ENCODE assay signal across 8 mouse cellular contexts in the genomic region with DNA sequence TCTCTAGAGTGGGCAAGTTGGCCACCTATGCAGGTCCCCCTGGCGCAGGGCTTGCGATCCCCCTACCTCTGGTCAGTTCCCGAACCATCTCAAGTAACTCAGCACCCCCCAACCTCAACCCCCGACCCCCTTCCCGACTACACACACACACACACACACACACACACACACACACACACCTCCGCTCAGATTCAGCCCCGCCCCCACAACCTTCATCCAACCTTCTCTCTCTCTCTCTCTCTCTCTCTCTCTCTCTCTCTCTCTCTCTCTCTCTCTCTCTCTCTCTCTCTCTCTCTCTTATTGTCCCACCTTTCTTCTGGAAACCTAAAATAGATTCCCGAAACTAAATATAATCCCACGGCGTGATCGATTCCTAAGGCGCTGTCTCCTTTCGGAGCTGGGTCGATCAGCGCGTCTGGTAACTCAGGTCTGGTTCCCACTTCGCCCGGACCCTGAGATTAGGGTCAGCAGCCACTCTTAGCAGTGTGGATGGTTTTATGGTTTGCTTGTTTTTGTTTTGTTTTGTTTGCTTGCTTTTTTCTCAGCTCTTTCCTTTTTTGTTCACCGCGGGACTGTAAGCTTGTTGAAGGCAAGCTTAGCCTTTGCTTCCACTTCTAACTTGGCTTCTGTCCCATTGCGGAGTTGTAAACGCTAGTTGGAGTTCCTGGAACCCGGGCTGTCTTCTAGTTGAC. TPM values are rescaled to one million over a fixed set of nuclear protein-coding genes. Genes with fewer than 3 reads are reported as not detected.
DNase-seq lines count a peak whose midpoint lies in the region; ATAC-seq and TF ChIP-seq lines count a peak whose summit lies in the region.

No protein-coding gene starts in this region.

- peak; percentile 27 for DNase-seq in cerebellum, adult 11-12 months
- DNase-seq in cerebellum, postnatal 4 days (ENCODE audit: low spot score in 2 of 2), result no peak
- DNase-seq in thymus, postnatal 4 days, result peak; percentile 36
- DNase-seq in thymus, adult 2 months, result no peak
- no peak for DNase-seq in adrenal gland, postnatal 4 days (ENCODE audit: low spot score in 2 of 2)
- DNase-seq in adrenal gland, adult 8-10 months, result no peak
- DNase-seq in ovary, postnatal 14 days (ENCODE audit: low spot score), result no peak

- no peak for TF ChIP-seq POLR2A in thymus, adult 2 months (IDR thresholded peaks at IDR 0.05; ENCODE audit: control insufficient read depth, extremely low read depth, insufficient read depth, low read length, poor library complexity)

- 12% methylated on average over 23 of the region's 23 CpGs for WGBS in thymus, adult 2 months
- whole genome bisulfite sequencing in limb, embryonic 15.5 days, result 5% methylated on average over 23 of the region's 23 CpGs

- no peaks in the 10 kb centered on the region for H3K9me3 ChIP-seq in limb, embryonic 15.5 days

- no peak overlapping the region for H3K27ac ChIP-seq in thymus, adult 2 months (ENCODE audit: control insufficient read depth, insufficient read depth, low read length)
- H3K27ac ChIP-seq in limb, embryonic 15.5 days, result no peak overlapping the region

- no peak for TF ChIP-seq CTCF in thymus, adult 2 months (IDR thresholded peaks at IDR 0.05; ENCODE audit: borderline replicate concordance, control insufficient read depth, extremely low read depth, insufficient read depth, low read length, poor library complexity)

- H3K4me2 ChIP-seq in limb, embryonic 15.5 days, result peak overlapping the region; percentile 56

- H3K9ac ChIP-seq in limb, embryonic 15.5 days, result 0 out of 2 replicates have a peak overlapping the region, but pooled peaks have one; percentile 17

- no peak for ATAC-seq in limb, embryonic 15.5 days (ENCODE audit: insufficient number of reproducible peaks, low FRiP score, low TSS enrichment, low read depth)

- peaks cover 50% of the 10 kb centered on the region for H3K27me3 ChIP-seq in thymus, adult 2 months (ENCODE audit: control insufficient read depth, insufficient read depth, low read length)
- peaks cover 82% of the 10 kb centered on the region for H3K27me3 ChIP-seq in limb, embryonic 15.5 days

- H3K36me3 ChIP-seq in thymus, adult 2 months (ENCODE audit: control insufficient read depth, insufficient read depth, low read length), result no peaks in the 10 kb centered on the region
- no peaks in the 10 kb centered on the region for H3K36me3 ChIP-seq in limb, embryonic 15.5 days

- H3K4me3 ChIP-seq in thymus, adult 2 months (ENCODE audit: control insufficient read depth, insufficient read depth, low read length), result no peak overlapping the region
- H3K4me3 ChIP-seq in limb, embryonic 15.5 days, result peak overlapping the region; percentile 41

- peaks cover 21% of the 10 kb centered on the region; the same call in 1 of the 2 replicates for H3K4me1 ChIP-seq in thymus, adult 2 months (replicated peaks; ENCODE audit: control insufficient read depth, insufficient read depth, low read length)
- H3K4me1 ChIP-seq in limb, embryonic 15.5 days, result peaks cover 47% of the 10 kb centered on the region

RNA-seq across cellular contexts. Expression of a gene that starts 7.0 kb away (rescaled TPM):
- 1.1 and 1.9 TPM in 2 replicates for polyA plus RNA-seq in thymus, adult 2 months (2012; rRNA removed)
- 24.0 and 24.9 TPM in 2 replicates for polyA plus RNA-seq in limb, embryonic 15.5 days (2015; fragmentation: Nextera tagmentation; extraction: Ambion mirVana)
- total RNA-seq in adrenal gland, postnatal 4 days (2021), result 10 to 100 TPM in 1 of 2 experiments, 1 to 10 TPM in 1; 3.5 to 17.2 TPM
- total RNA-seq in adrenal gland, adult 8-10 months (2022), result 1 to 10 TPM; 2.8 to 6.1 (median 3.7) TPM

Comparison
In these comparisons a context has a peak if more than half of its experiments do, and no peak if none do; other contexts are left out.
1. DNase-seq: peak in cerebellum, adult 11-12 months (single experiment) and thymus, postnatal 4 days (single experiment); none in cerebellum, postnatal 4 days (0 of 2), thymus, adult 2 months (single experiment), adrenal gland, postnatal 4 days (0 of 2), adrenal gland, adult 8-10 months (single experiment) and ovary, postnatal 14 days (single experiment).